Mouse (Mus musculus) kidney, postnatal 4 days (tissue): ENCODE data around the gene Prol1.
"Not testable (repeated sequence)": the region's sequence is repeated elsewhere in the genome, so short reads cannot be mapped to it uniquely, and the experiment has no call there.

Source experiments
- DNase-seq, 2 experiments: peaks; one replicate each; pipeline ENCODE4 v3.0.0; 2021; ENCODE audit warnings: mixed read lengths in 2 of 2

The Prol1 gene

GRCm38 (mm10) chr5:88317012-88317411 is at the start of gene Prol1:
Prol1 (plus strand) TSS chr5:88317312.
- DNase-seq: no peak

GRCm38 (mm10) chr5:88268619-88269018 is 48.5 kb upstream of the Prol1 start, which contains the start of gene Gm7714:
Gm7714 (plus strand) TSS chr5:88268919.
- DNase-seq: no peak

GRCm38 (mm10) chr5:88311307-88311706 is 5.8 kb upstream of the Prol1 start:
- DNase-seq: not testable (repeated sequence)

GRCm38 (mm10) chr5:88348533-88348932 is 31.4 kb downstream of the Prol1 start:
- DNase-seq: not testable (repeated sequence)

- peak; percentile 43 to 49 for DNase-seq
These were observed 47.7 kb downstream of the Prol1 start for GRCm38 (mm10) chr5:88364768-88365167.

- no peak for DNase-seq
These were observed 49.8 kb downstream of the Prol1 start for GRCm38 (mm10) chr5:88366886-88367285.

GRCm38 (mm10) chr5:88370578-88371232 is 53.6 kb downstream of the Prol1 start:
- no peak for DNase-seq

GRCm38 (mm10) chr5:88372563-88372962 is 55.5 kb downstream of the Prol1 start:
- no peak for DNase-seq

- DNase-seq: no peak
These were observed 58.7 kb downstream of the Prol1 start, which contains the start of gene Amtn for GRCm38 (mm10) chr5:88375808-88376207. Amtn (plus strand) TSS chr5:88376108.
